Mouse (Mus musculus) testis, adult 2 months (tissue): ENCODE measurements at regions not wholly inside any gene's neighbourhood (a gene's known extent, or its start where the extent isn't known, plus 50 kb on each side); places are given as distances from the start of the nearest gene placed in this dataset.

Experiments
- CTCF ChIP-seq: fragments of 200-500 bp; IDR thresholded peaks from 2 replicates; pipeline ENCODE4 v1.5.1; 2012; ENCODE audit warnings: low read depth, mild to moderate bottlenecking, inconsistent platforms, low read length, moderate library complexity; ENCODE audit not compliant: control insufficient read depth, insufficient read depth, insufficient replicate concordance
- POLR2A ChIP-seq: fragments of 200-500 bp; IDR thresholded peaks from 2 replicates; pipeline ENCODE4 v1.6.1; 2012; ENCODE audit warnings: low read depth, mild to moderate bottlenecking, inconsistent platforms, low read length, moderate library complexity; ENCODE audit not compliant: control insufficient read depth

GRCm38 (mm10) chr3:129478093-129478492 is 54.1 kb upstream of the Elovl6 start:
- no peak for TF ChIP-seq CTCF
- TF ChIP-seq POLR2A: no peak
